Mouse (Mus musculus) monocyte, adult 59 days (primary cell): ENCODE measurements around the gene Zfp966. TPM values are rescaled to one million over a fixed set of nuclear protein-coding genes. Genes with fewer than 3 reads are reported as not detected.

Source experiments
- total RNA-seq, 2 experiments: library from RNA; stranded (reverse); gene quantifications; one replicate each; pipeline ENCODE4 v1.2.4; 2023

Gene Zfp966
- total RNA-seq = 1 to 10 TPM; 1.1 to 1.7 TPM

GRCm38 (mm10) chr2:175931000-175931399 is at the start of gene Zfp966:
Gene Zfp966 (minus strand): TSS chr2:175931100.

DNA sequence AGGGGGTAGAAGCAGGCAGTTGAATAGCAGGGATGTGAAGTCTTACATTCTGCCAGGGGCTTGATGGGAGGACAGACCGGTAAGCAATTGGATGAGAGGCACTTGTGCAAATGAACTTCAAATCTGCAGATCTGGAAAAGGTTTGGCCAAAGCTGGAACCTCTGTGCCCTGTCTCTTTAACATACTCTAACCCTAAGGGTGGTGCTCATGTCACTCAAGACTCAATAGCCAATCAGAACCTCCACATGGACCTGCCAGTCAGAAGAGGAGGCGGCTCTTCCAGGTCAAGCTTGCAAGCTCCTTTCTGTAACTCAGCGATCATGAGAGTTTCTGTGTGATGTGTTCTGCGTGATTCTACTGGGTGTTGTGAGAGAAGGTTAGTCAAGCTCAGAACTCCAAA is 34.1 kb upstream of the Zfp966 start, which contains the start of gene Gm2026:
Gm2026 (plus strand) TSS at position 301 of the 400 bp plus-strand sequence.

DNA sequence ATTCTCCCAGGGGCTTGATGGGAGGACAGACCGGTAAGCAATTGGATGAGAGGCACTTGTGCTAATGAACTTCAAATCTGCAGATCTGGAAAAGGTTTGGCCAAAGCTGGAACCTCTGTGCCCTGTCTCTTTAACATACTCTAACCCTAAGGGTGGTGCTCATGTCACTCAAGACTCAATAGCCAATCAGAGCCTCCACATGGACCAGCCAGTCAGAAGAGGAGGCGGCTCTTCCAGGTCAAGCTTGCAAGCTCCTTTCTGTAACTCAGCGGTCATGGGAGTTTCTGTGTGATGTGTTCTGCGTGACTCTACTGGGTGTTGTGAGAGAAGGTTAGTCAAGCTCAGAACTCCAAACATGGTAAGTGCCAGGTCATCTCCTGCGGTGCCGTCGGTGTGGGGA is 61.9 kb downstream of the Zfp966 start, which contains the start of gene Gm6710:
Gm6710 (plus strand) TSS at position 196 of the 400 bp plus-strand sequence.

Other genes starting within 250 kb of the Zfp966 start
- gene Zfp969, start 227.5 kb downstream of the Zfp966 start, total RNA-seq = 1 to 10 TPM in 1 of 2 experiments, not detected in 1; 3.8 TPM
- not detected for gene Gm2007, start 189.6 kb downstream of the Zfp966 start, total RNA-seq
- gene Gm14288, start 130.0 kb downstream of the Zfp966 start, total RNA-seq = 1 to 10 TPM in 1 of 2 experiments, not detected in 1; 2.2 TPM
- 1 to 10 TPM; 4.8 to 7.6 TPM for gene Gm6710, start 61.9 kb downstream of the Zfp966 start, total RNA-seq
- 1 to 10 TPM in 1 of 2 experiments, under 1 TPM in 1; 0.86 to 2.3 TPM for gene Gm2026, start 34.2 kb upstream of the Zfp966 start, total RNA-seq
- 1 to 10 TPM in 1 of 2 experiments, under 1 TPM in 1; 0.58 to 1.2 TPM for gene Gm2004, start 218.7 kb upstream of the Zfp966 start, total RNA-seq